Mouse (Mus musculus) left cerebral cortex, postnatal 25 days (tissue): Measurements from ENCODE around the gene Adra1d. TPM values are rescaled to one million over a fixed set of nuclear protein-coding genes. Genes with fewer than 3 reads are reported as not detected.

Experiments used
- DNase-seq, 2 experiments: peaks; one replicate each; pipeline ENCODE4 v3.0.0; 2022; ENCODE audit warnings: low spot score in 2 of 2, mixed read lengths in 1 of 2
- intact Hi-C: fragments of 180-260 bp; cut with DNase I; formaldehyde crosslinking; loops from one replicate; pipeline ENCODE4 v1.15.1; 2025
- total RNA-seq, 2 experiments: library from RNA; stranded (reverse); gene quantifications; 2 replicates each; pipeline ENCODE4 v1.2.3; 2021

The Adra1d gene
- 10 to 100 TPM; 47.0 to 62.0 TPM for total RNA-seq

- intact Hi-C loops: loop anchor here (1.0 kb wide), 3 partner anchors 105 to 250 kb away; no protein-coding TSS in a partner anchor
- DNase-seq: no peak
Observed at GRCm38 (mm10) chr2:131561891-131562585, at the start of gene Adra1d. TSS of gene Adra1d (minus strand) at chr2:131562283.

GRCm38 (mm10) chr2:131601881-131602280, 39.8 kb upstream of the Adra1d start:
- DNase-seq: no peak
- intact Hi-C loops: no loop called here

GRCm38 (mm10) chr2:131594871-131595270, 32.8 kb upstream of the Adra1d start:
- DNase-seq: no peak
- intact Hi-C loops: no loop called here

- no peak for DNase-seq
- intact Hi-C loops: no loop called here
Observed at GRCm38 (mm10) chr2:131587521-131587920, 25.4 kb upstream of the Adra1d start.

GRCm38 (mm10) chr2:131581506-131581905, 19.4 kb upstream of the Adra1d start:
- intact Hi-C loops: no loop called here
- no peak for DNase-seq

- DNase-seq: peak; percentile 63 to 82
- intact Hi-C loops: loop anchor here (1.0 kb wide), 3 partner anchors 105 to 250 kb away; no protein-coding TSS in a partner anchor
Observed at GRCm38 (mm10) chr2:131562586-131563122, 571 bp upstream of the Adra1d start.

- no peak for DNase-seq
- intact Hi-C loops: no loop called here
Observed at GRCm38 (mm10) chr2:131561344-131561870, 676 bp downstream of the Adra1d start.

GRCm38 (mm10) chr2:131560205-131560919, 1.7 kb downstream of the Adra1d start:
- intact Hi-C loops: no loop called here
- DNase-seq: peak in 1 of 2 experiments; percentile 70

GRCm38 (mm10) chr2:131557896-131558295, 4.2 kb downstream of the Adra1d start:
- no peak for DNase-seq
- intact Hi-C loops: no loop called here

- intact Hi-C loops: no loop called here
- no peak for DNase-seq
Observed at GRCm38 (mm10) chr2:131552736-131553400, 9.2 kb downstream of the Adra1d start.

GRCm38 (mm10) chr2:131551701-131552620, 10.1 kb downstream of the Adra1d start:
- DNase-seq: no peak
- intact Hi-C loops: no loop called here

GRCm38 (mm10) chr2:131550906-131551305, 11.2 kb downstream of the Adra1d start:
- intact Hi-C loops: no loop called here
- no peak for DNase-seq

GRCm38 (mm10) chr2:131550474-131550873, 11.6 kb downstream of the Adra1d start:
- no peak for DNase-seq
- intact Hi-C loops: no loop called here

- intact Hi-C loops: loop anchor here (5.0 kb wide), 1 partner anchor 223 kb away; no protein-coding TSS in a partner anchor
- no peak for DNase-seq
Observed at GRCm38 (mm10) chr2:131549090-131549489, 13.0 kb downstream of the Adra1d start.

GRCm38 (mm10) chr2:131548330-131548729, 13.8 kb downstream of the Adra1d start:
- intact Hi-C loops: loop anchor here (5.0 kb wide), 1 partner anchor 224 kb away; no protein-coding TSS in a partner anchor
- DNase-seq: no peak

- intact Hi-C loops: loop anchor here (5.0 kb wide), 1 partner anchor 225 kb away; no protein-coding TSS in a partner anchor
- DNase-seq: peak in 1 of 2 experiments; percentile 38
Observed at GRCm38 (mm10) chr2:131546745-131547408, 15.2 kb downstream of the Adra1d start.

GRCm38 (mm10) chr2:131546308-131546700, 15.8 kb downstream of the Adra1d start:
- intact Hi-C loops: loop anchor here (5.0 kb wide), 1 partner anchor 226 kb away; no protein-coding TSS in a partner anchor
- DNase-seq: no peak
